ENCODE assay signal across 24 mouse cellular contexts in genomic region chr15:10717284-10717683, GRCm38 (mm10).
"Had no signal": no experiment of that assay in that cellular context is flagged by ENCODE, and none has a peak within 500 bp of the region (broad histone marks: within the 10 kb centered on the region; RNA-seq: fewer than 3 reads in every experiment).

No protein-coding gene starts in this region.

- H3K4me2 ChIP-seq: heart, embryonic 12.5 days; hindbrain, embryonic 12.5 days; hindbrain, embryonic 14.5 days; intestine, embryonic 15.5 days; limb, embryonic 12.5 days had no signal

- ATAC-seq: hindbrain, embryonic 16.5 days; inflammation-experienced regulatory T-cells, adult 6 months; intestine, embryonic 15.5 days; intestine, postnatal 0 days had no signal

- H3K9me3 ChIP-seq: intestine, embryonic 15.5 days; limb, embryonic 10.5 days had no signal

- H3K36me3 ChIP-seq: heart, embryonic 12.5 days; hindbrain, embryonic 12.5 days; intestine, embryonic 15.5 days; limb, embryonic 10.5 days had no signal

- H3K9ac ChIP-seq: heart, embryonic 12.5 days; hindbrain, embryonic 12.5 days; hindbrain, embryonic 14.5 days; intestine, embryonic 15.5 days; limb, embryonic 12.5 days had no signal

- H3K27me3 ChIP-seq: hindbrain, embryonic 12.5 days; intestine, embryonic 15.5 days; limb, embryonic 12.5 days had no signal

- H3K27ac ChIP-seq: gastrocnemius, adult 2 months; heart, embryonic 10.5 days; hindbrain, embryonic 10.5 days; hindbrain, embryonic 12.5 days; hindbrain, embryonic 14.5 days; intestine, embryonic 15.5 days; layer of hippocampus, adult 2 months; left cerebral cortex, adult 2 months; limb, embryonic 10.5 days; limb, embryonic 12.5 days had no signal

- DNase-seq: gastrocnemius, adult 2 months; gastrocnemius, postnatal 10 days; gastrocnemius, postnatal 25 days; heart, adult 18-20 months; heart, postnatal 10 days; heart, postnatal 4 days; kidney, adult 18-20 months; kidney, adult 8-10 months; kidney, postnatal 10 days; kidney, postnatal 25 days; kidney, postnatal 4 days had no signal

- H3K4me3 ChIP-seq: gastrocnemius, adult 2 months; heart, embryonic 10.5 days; heart, embryonic 12.5 days; hindbrain, embryonic 10.5 days; hindbrain, embryonic 12.5 days; intestine, embryonic 15.5 days; layer of hippocampus, adult 2 months; left cerebral cortex, adult 2 months; limb, embryonic 10.5 days; limb, embryonic 12.5 days had no signal
